Mouse (Mus musculus) hindbrain, embryonic 10.5 days (tissue): ENCODE data around the gene Cd37. TPM values are rescaled to one million over a fixed set of nuclear protein-coding genes. Genes with fewer than 3 reads are reported as not detected.

Experiments
- DNase-seq: peaks from one replicate; pipeline ENCODE4 v3.0.0-alpha.2; 2017; ENCODE audit warnings: low spot score
- H3K27ac ChIP-seq: fragments of 300-500 bp; sonication (generic); 2 replicates; pipeline ENCODE4 v1.5.1; 2016; ENCODE audit warnings: mild to moderate bottlenecking, moderate library complexity
- H3K27me3 ChIP-seq: fragments of 300-500 bp; sonication (generic); 2 replicates; pipeline ENCODE4 v1.6.1; 2016; ENCODE audit warnings: mild to moderate bottlenecking; ENCODE audit not compliant: poor library complexity, insufficient read depth, severe bottlenecking
- H3K36me3 ChIP-seq: fragments of 300-500 bp; sonication (generic); 2 replicates; pipeline ENCODE4 v1.6.1; 2016; ENCODE audit warnings: mild to moderate bottlenecking, moderate library complexity
- H3K4me1 ChIP-seq: fragments of 300-500 bp; sonication (generic); replicated peaks from 2 replicates; pipeline ENCODE4 v1.6.1; 2016; ENCODE audit warnings: mild to moderate bottlenecking
- H3K4me3 ChIP-seq: fragments of 300-500 bp; sonication (generic); 2 replicates; pipeline ENCODE4 v1.5.1; 2016; ENCODE audit warnings: mild to moderate bottlenecking, moderate library complexity
- H3K9me3 ChIP-seq: fragments of 300-500 bp; sonication (generic); 2 replicates; pipeline ENCODE4 v1.6.1; 2016; ENCODE audit warnings: mild to moderate bottlenecking, moderate library complexity
- WGBS: fragments of 180-500 bp; shearing (Covaris S2); methylation state at CpG from one replicate; pipeline ENCODE4 v1.1.7; 2016; 5-methylcytosine and 5-hydroxymethylcytosine counted together
- polyA plus RNA-seq: library from polyadenylated mRNA; unstranded; fragments of >200 nt; fragmentation: Nextera tagmentation; extraction: Ambion mirVana; gene quantifications from 2 replicates; pipeline ENCODE4 v1.2.1, GENCODE M21; 2016

The Cd37 gene
- polyA plus RNA-seq, 1 experiment from 2014 or later, result 1.0 TPM

- H3K9me3 ChIP-seq, result no peaks in the 10 kb centered on the region
- peak overlapping the region; percentile 50 for H3K27ac ChIP-seq
- no peaks in the 10 kb centered on the region for H3K36me3 ChIP-seq
- 76% methylated on average over 7 of the region's 7 CpGs for WGBS
- no peak for DNase-seq
- H3K4me1 ChIP-seq, result peaks cover 56% of the 10 kb centered on the region
- H3K4me3 ChIP-seq, result no peak overlapping the region
- H3K27me3 ChIP-seq, result peaks cover 68% of the 10 kb centered on the region
Measured at GRCm38 (mm10) chr7:45192585-45193310, 46.2 kb downstream of the Cd37 start.

DNA sequence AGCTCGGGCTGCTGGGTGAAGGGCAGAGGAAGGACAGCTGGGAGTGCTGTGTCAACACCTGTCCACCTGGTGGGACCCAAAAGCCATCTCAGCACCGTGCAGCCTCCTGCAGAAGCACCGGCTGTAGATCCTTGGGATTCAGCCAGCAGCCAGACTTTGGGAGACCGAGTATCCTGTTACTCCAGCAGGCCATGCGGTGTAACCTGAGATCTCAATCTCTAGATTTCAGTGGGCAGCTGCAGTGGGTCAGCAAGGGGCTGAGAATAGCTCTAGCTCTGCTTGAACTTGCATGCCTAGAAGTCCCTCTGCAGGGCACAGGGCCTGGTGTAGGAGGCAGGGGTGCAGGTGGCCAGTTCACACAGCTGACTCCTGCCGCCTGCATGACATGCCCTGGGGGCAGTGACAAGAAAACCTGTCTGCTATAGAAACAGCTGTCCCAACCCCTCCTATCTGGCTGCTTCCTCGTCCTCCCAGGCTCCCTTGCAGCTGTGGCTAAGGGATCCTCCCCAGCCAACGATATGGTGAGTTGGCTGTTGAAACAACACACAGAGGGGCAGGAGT lies 47.0 kb downstream of the Cd37 start:
- Histone ChIP-seq H3K9me3 (no peaks in the 10 kb centered on the region), H3K4me1 (peaks cover 49% of the 10 kb centered on the region), H3K27me3 (peaks cover 71% of the 10 kb centered on the region), H3K27ac (0 out of 2 replicates have a peak overlapping the region, but pooled peaks have one; percentile 5), H3K4me3 (no peak overlapping the region), H3K36me3 (no peaks in the 10 kb centered on the region)
- 18% methylated on average over 8 of the region's 8 CpGs for WGBS
- peak; percentile 53 for DNase-seq

DNA sequence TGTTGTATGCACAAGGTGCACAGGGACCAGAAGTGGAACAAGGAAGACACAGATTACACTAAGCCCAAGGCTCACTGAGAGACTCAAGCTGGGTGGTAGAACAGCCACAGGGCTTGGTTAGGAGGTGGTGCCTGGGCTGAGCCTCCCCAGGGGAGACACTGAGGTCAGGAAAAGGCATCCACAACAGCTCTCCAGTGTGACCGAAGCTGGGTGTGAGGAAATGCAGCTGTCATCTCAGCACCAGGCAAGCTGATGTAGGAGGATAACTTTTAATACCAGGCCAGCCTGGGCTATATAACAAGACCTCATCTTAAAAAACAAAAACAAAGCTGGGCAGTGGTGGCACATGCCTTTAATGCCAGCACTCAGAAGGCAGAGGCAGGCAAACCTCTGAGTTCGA lies 47.8 kb downstream of the Cd37 start:
- H3K27me3 ChIP-seq, result peaks cover 74% of the 10 kb centered on the region
- 74% methylated on average over 2 of the region's 2 CpGs for WGBS
- no peaks in the 10 kb centered on the region for H3K9me3 ChIP-seq
- no peaks in the 10 kb centered on the region for H3K36me3 ChIP-seq
- peaks cover 42% of the 10 kb centered on the region for H3K4me1 ChIP-seq
- H3K4me3 ChIP-seq, result no peak overlapping the region
- H3K27ac ChIP-seq, result no peak overlapping the region
- DNase-seq, result no peak

DNA sequence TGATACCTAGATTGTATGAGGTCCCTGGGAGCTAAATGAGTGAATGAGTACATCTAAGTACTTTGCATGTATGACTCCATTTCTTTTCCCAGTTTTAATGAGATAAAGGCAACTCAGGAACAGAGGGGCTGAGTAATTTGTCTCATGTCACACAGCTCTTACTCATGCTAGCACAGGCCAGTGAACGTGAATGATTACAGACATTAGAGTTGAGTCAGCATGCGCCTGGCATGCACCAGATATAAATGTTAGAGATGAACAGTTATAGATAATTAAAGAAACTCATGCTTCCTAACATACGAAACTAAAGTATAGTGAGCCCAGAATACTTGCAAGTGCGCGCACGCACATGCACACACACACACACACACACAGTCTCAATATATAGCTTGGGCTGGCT lies 48.7 kb downstream of the Cd37 start:
- Histone ChIP-seq H3K9me3 (no peaks in the 10 kb centered on the region), H3K36me3 (no peaks in the 10 kb centered on the region), H3K27ac (no peak overlapping the region), H3K4me1 (peaks cover 34% of the 10 kb centered on the region), H3K4me3 (no peak overlapping the region), H3K27me3 (peaks cover 75% of the 10 kb centered on the region)
- no peak for DNase-seq
- WGBS, result 90% methylated on average over 6 of the region's 6 CpGs

DNA sequence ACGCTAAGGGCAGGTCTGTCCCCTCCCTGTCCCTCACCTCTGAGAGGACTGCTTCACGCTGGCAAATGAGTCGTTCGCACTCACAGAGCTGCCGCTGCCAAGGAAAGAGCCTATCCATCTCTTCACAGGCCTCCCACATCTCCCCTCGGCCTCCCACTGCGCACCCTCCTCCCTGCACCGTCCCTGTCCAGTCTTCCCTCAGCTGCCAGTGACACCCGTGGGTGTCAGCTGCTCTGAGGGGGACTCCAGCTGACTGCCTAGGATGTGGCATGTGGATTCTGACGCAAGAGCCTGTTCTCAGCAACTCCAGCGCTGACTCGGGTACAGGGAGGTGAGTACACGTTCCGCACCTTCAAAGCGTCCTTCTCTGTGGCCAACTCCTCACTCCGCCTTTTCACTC lies 49.3 kb downstream of the Cd37 start:
- Histone ChIP-seq H3K4me1 (peaks cover 34% of the 10 kb centered on the region), H3K4me3 (no peak overlapping the region), H3K27me3 (peaks cover 81% of the 10 kb centered on the region), H3K27ac (no peak overlapping the region), H3K36me3 (no peaks in the 10 kb centered on the region), H3K9me3 (no peaks in the 10 kb centered on the region)
- 59% methylated on average over 16 of the region's 16 CpGs for WGBS
- no peak for DNase-seq

- Histone ChIP-seq H3K4me1 (peaks cover 31% of the 10 kb centered on the region), H3K4me3 (no peak overlapping the region), H3K27ac (0 out of 2 replicates have a peak overlapping the region, but pooled peaks have one; percentile 20), H3K36me3 (no peaks in the 10 kb centered on the region), H3K27me3 (peaks cover 97% of the 10 kb centered on the region), H3K9me3 (no peaks in the 10 kb centered on the region)
- no peak for DNase-seq
- 68% methylated on average over 7 of the region's 7 CpGs for WGBS
Measured at GRCm38 (mm10) chr7:45185921-45186320, 53.0 kb downstream of the Cd37 start.

GRCm38 (mm10) chr7:45183672-45184071 lies 55.2 kb downstream of the Cd37 start:
- Histone ChIP-seq H3K4me3 (no peak overlapping the region), H3K9me3 (no peaks in the 10 kb centered on the region), H3K27ac (no peak overlapping the region), H3K27me3 (peaks cover 99% of the 10 kb centered on the region), H3K4me1 (peaks cover 32% of the 10 kb centered on the region), H3K36me3 (no peaks in the 10 kb centered on the region)
- WGBS, result 58% methylated on average over 7 of the region's 7 CpGs
- no peak for DNase-seq

Other genes with a start within 250 kb of the Cd37 start
- gene Irf3, start 241.5 kb downstream of the Cd37 start, polyA plus RNA-seq, result 76.7 and 78.1 TPM in 2 replicates
- gene Bcl2l12, start 240.4 kb downstream of the Cd37 start, polyA plus RNA-seq, result 69.6 and 73.9 TPM in 2 replicates
- 44.0 and 49.9 TPM in 2 replicates for gene Scaf1, start 222.8 kb downstream of the Cd37 start, polyA plus RNA-seq
- gene Rras, start 221.2 kb downstream of the Cd37 start, polyA plus RNA-seq, result 24.4 and 24.8 TPM in 2 replicates
- 11.9 and 13.4 TPM in 2 replicates for gene Prr12, start 186.2 kb downstream of the Cd37 start, polyA plus RNA-seq
- 67.8 and 70.7 TPM in 2 replicates for gene Nosip, start 176.7 kb downstream of the Cd37 start, polyA plus RNA-seq
- gene Prrg2, start 176.4 kb downstream of the Cd37 start, polyA plus RNA-seq, result 16.9 and 18.6 TPM in 2 replicates
- 127 and 135 TPM in 2 replicates for gene Rcn3, start 146.9 kb downstream of the Cd37 start, polyA plus RNA-seq
- gene Fcgrt, start 135.3 kb downstream of the Cd37 start, polyA plus RNA-seq, result 9.9 and 13.1 TPM in 2 replicates
- 1,526 and 1,700 TPM in 2 replicates for gene Rps11, start 114.7 kb downstream of the Cd37 start, polyA plus RNA-seq
- 1,174 and 1,234 TPM in 2 replicates for gene Rpl13a, start 110.4 kb downstream of the Cd37 start, polyA plus RNA-seq
- 0.13 and 0.15 TPM in 2 replicates for gene Gm45713, start 102.9 kb downstream of the Cd37 start, polyA plus RNA-seq
- gene Flt3l, start 102.7 kb downstream of the Cd37 start, polyA plus RNA-seq, result 0.85 and 2.0 TPM in 2 replicates
- 101 and 116 TPM in 2 replicates for gene Pih1d1, start 84.8 kb downstream of the Cd37 start, polyA plus RNA-seq
- 54.5 and 55.3 TPM in 2 replicates for gene Aldh16a1, start 84.5 kb downstream of the Cd37 start, polyA plus RNA-seq
- 0.71 and 1.2 TPM in 2 replicates for gene Slc17a7, start 75.2 kb downstream of the Cd37 start, polyA plus RNA-seq
- not detected in 2 replicates for gene Gfy, start 59.5 kb downstream of the Cd37 start, polyA plus RNA-seq
- not detected in 2 replicates for gene Pth2, start 58.1 kb downstream of the Cd37 start, polyA plus RNA-seq
- gene Ccdc155, start 34.2 kb downstream of the Cd37 start, polyA plus RNA-seq, result 0.64 and 0.80 TPM in 2 replicates
- 1.8 and 2.1 TPM in 2 replicates for gene Dkkl1, start 27.0 kb downstream of the Cd37 start, polyA plus RNA-seq
- 324 and 370 TPM in 2 replicates for gene Tead2, start 23.4 kb downstream of the Cd37 start, polyA plus RNA-seq
- gene Slc6a16, start 2.0 kb upstream of the Cd37 start, polyA plus RNA-seq, result 0.26 TPM in 1 of 2 replicates, not detected in the other
- not detected in 2 replicates for gene Slc6a21, start 38.4 kb upstream of the Cd37 start, polyA plus RNA-seq
- gene Trpm4, start 94.7 kb upstream of the Cd37 start, polyA plus RNA-seq, result 10.5 and 12.5 TPM in 2 replicates
- 0.36 and 0.42 TPM in 2 replicates for gene Hrc, start 96.2 kb upstream of the Cd37 start, polyA plus RNA-seq
- 8.4 and 12.9 TPM in 2 replicates for gene Ppfia3, start 127.9 kb upstream of the Cd37 start, polyA plus RNA-seq
- gene Lin7b, start 131.5 kb upstream of the Cd37 start, polyA plus RNA-seq, result 0.89 and 1.5 TPM in 2 replicates
- 223 and 271 TPM in 2 replicates for gene Snrnp70, start 156.6 kb upstream of the Cd37 start, polyA plus RNA-seq
- 0.07 TPM in 1 of 2 replicates, not detected in the other for gene Kcna7, start 166.5 kb upstream of the Cd37 start, polyA plus RNA-seq
- 1.0 and 1.1 TPM in 2 replicates for gene Ntf5, start 174.6 kb upstream of the Cd37 start, polyA plus RNA-seq
- 0.60 and 1.5 TPM in 2 replicates for gene Lhb, start 181.7 kb upstream of the Cd37 start, polyA plus RNA-seq
- 43.2 and 45.7 TPM in 2 replicates for gene Gys1, start 195.7 kb upstream of the Cd37 start, polyA plus RNA-seq
- 192 and 212 TPM in 2 replicates for gene Ruvbl2, start 199.0 kb upstream of the Cd37 start, polyA plus RNA-seq
- gene Ftl1, start 220.8 kb upstream of the Cd37 start, polyA plus RNA-seq, result 5,819 and 7,209 TPM in 2 replicates
- gene Bax, start 227.8 kb upstream of the Cd37 start, polyA plus RNA-seq, result 264 and 295 TPM in 2 replicates
- 0.47 and 1.2 TPM in 2 replicates for gene Tulp2, start 242.8 kb upstream of the Cd37 start, polyA plus RNA-seq
- not detected in 2 replicates for gene Gm45808, start 247.7 kb upstream of the Cd37 start, polyA plus RNA-seq
- gene Dhdh, start 249.7 kb upstream of the Cd37 start, polyA plus RNA-seq, result 4.8 and 6.7 TPM in 2 replicates